Mouse (Mus musculus): ENCODE measurements around the gene Stk35. TPM values are rescaled to one million over a fixed set of nuclear protein-coding genes. Genes with fewer than 3 reads are reported as not detected.

The Stk35 gene
- polyA plus RNA-seq, 1 experiment: 12.9 TPM

DNA sequence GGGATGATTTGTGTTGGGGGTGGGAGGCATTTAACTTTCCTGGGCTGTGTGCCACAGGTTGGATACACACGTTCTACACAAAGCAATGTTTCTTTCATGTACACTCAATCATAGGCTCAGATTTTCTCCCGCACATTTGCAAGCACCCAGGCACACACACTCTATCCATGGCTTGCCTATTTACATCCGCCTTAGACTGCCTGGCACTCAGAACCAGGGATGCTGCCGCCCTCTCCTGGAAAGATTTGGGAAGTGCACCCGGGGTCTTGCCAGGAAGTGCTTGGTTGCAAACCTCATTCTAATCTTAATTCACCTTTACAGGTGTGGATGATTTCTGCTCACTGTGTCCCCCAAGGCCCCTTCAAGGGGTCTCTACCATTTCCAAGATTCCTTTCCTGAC lies 73.2 kb downstream of the Stk35 start:
- no peak overlapping the region for H3K4me3 ChIP-seq (ENCODE audit: insufficient read depth, poor library complexity, severe bottlenecking)
- TF ChIP-seq CTCF (IDR thresholded peaks at IDR 0.05; ENCODE audit: control insufficient read depth, insufficient read depth, insufficient read length) (peak; percentile 64), MAX (IDR thresholded peaks at IDR 0.05) (no peak)
- H3K79me2 ChIP-seq (ENCODE audit: control insufficient read depth, insufficient read depth): no peaks in the 10 kb centered on the region
- H3ac ChIP-seq (ENCODE audit: control insufficient read depth, insufficient read length, low read depth): no peak overlapping the region
- H3K79me3 ChIP-seq (ENCODE audit: low read depth): no peaks in the 10 kb centered on the region
- H3K36me3 ChIP-seq (ENCODE audit: control insufficient read depth, insufficient read depth): no peaks in the 10 kb centered on the region
- peaks cover 5% of the 10 kb centered on the region for H3K27me3 ChIP-seq (ENCODE audit: control insufficient read depth, insufficient read depth, insufficient read length)

- H3K4me3 ChIP-seq (ENCODE audit: insufficient read depth, poor library complexity, severe bottlenecking): no peak overlapping the region
- H3K79me2 ChIP-seq (ENCODE audit: control insufficient read depth, insufficient read depth): no peaks in the 10 kb centered on the region
- H3K79me3 ChIP-seq (ENCODE audit: low read depth): no peaks in the 10 kb centered on the region
- H3K36me3 ChIP-seq (ENCODE audit: control insufficient read depth, insufficient read depth): no peaks in the 10 kb centered on the region
- H3ac ChIP-seq (ENCODE audit: control insufficient read depth, insufficient read length, low read depth): no peak overlapping the region
- TF ChIP-seq MYOD1 (IDR thresholded peaks at IDR 0.05; ENCODE audit: control insufficient read depth, insufficient read length, low read depth): no peak
- no peak for TF ChIP-seq MYOG (IDR thresholded peaks at IDR 0.05; ENCODE audit: control insufficient read depth, extremely low read depth, insufficient read length)
- no peak for TF ChIP-seq CEBPB (IDR thresholded peaks at IDR 0.05; ENCODE audit: low read depth)
- TF ChIP-seq MAX (IDR thresholded peaks at IDR 0.05): no peak
- no peak for TF ChIP-seq FOSL1 (IDR thresholded peaks at IDR 0.05; ENCODE audit: insufficient read depth, low read length, poor library complexity, severe bottlenecking)
- TF ChIP-seq CTCF (IDR thresholded peaks at IDR 0.05; ENCODE audit: control insufficient read depth, insufficient read depth, insufficient read length): no peak
- TF ChIP-seq USF1 (IDR thresholded peaks at IDR 0.05; ENCODE audit: low read depth): no peak
- peaks cover 5% of the 10 kb centered on the region for H3K27me3 ChIP-seq (ENCODE audit: control insufficient read depth, insufficient read depth, insufficient read length)
Observed at GRCm38 (mm10) chr2:129874084-129874483, 73.8 kb downstream of the Stk35 start.

DNA sequence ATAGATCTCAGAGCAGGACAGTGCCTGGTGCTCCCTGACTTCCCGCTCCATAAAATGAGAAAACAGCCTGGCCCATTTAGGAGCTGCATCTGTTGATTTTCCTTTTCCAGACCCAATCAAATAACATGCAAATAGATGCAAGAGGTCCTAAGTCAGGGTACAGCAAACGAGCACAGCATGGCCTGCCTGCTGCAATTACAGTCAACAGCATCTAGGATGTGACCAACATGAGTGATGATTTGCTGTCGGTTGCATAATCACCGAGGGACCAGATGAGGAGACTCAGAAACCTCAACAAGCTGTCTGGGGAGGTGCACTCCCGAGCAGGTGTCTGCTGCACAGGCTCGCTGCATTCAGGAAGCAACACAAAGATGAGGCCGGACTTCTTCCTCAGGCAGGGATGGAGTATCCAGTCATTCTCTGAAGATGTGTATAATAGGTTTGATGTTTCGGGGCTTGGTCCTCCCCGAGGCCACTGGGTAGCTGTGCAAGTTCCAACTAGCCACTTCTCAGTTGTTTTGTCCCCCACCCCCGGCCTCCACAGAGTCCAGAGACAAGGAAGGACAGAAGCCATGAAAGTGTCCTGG lies 74.3 kb downstream of the Stk35 start:
- H3K36me3 ChIP-seq (ENCODE audit: control insufficient read depth, insufficient read depth): no peaks in the 10 kb centered on the region
- H3K27me3 ChIP-seq (ENCODE audit: control insufficient read depth, insufficient read depth, insufficient read length): peaks cover 5% of the 10 kb centered on the region
- no peaks in the 10 kb centered on the region for H3K79me3 ChIP-seq (ENCODE audit: low read depth)
- no peaks in the 10 kb centered on the region for H3K79me2 ChIP-seq (ENCODE audit: control insufficient read depth, insufficient read depth)
- TF ChIP-seq CEBPB (IDR thresholded peaks at IDR 0.05; ENCODE audit: low read depth): no peak
- no peak overlapping the region for H3ac ChIP-seq (ENCODE audit: control insufficient read depth, insufficient read length, low read depth)
- H3K4me3 ChIP-seq (ENCODE audit: insufficient read depth, poor library complexity, severe bottlenecking): no peak overlapping the region

GRCm38 (mm10) chr2:129876935-129877334 lies 76.6 kb downstream of the Stk35 start:
- H3K79me2 ChIP-seq (ENCODE audit: control insufficient read depth, insufficient read depth): no peaks in the 10 kb centered on the region
- H3K36me3 ChIP-seq (ENCODE audit: control insufficient read depth, insufficient read depth): no peaks in the 10 kb centered on the region
- H3K79me3 ChIP-seq (ENCODE audit: low read depth): no peaks in the 10 kb centered on the region
- peaks cover 5% of the 10 kb centered on the region for H3K27me3 ChIP-seq (ENCODE audit: control insufficient read depth, insufficient read depth, insufficient read length)
- H3K4me3 ChIP-seq (ENCODE audit: insufficient read depth, poor library complexity, severe bottlenecking): no peak overlapping the region
- no peak overlapping the region for H3ac ChIP-seq (ENCODE audit: control insufficient read depth, insufficient read length, low read depth)
- no peak for TF ChIP-seq CTCF (IDR thresholded peaks at IDR 0.05; ENCODE audit: control insufficient read depth, insufficient read depth, insufficient read length)
- TF ChIP-seq MAX (IDR thresholded peaks at IDR 0.05): no peak
- no peak for TF ChIP-seq MYOD1 (IDR thresholded peaks at IDR 0.05; ENCODE audit: control insufficient read depth, insufficient read length, low read depth)
- TF ChIP-seq USF1 (IDR thresholded peaks at IDR 0.05; ENCODE audit: low read depth): no peak
- TF ChIP-seq MYOG (IDR thresholded peaks at IDR 0.05; ENCODE audit: control insufficient read depth, extremely low read depth, insufficient read length): no peak
- TF ChIP-seq CEBPB (IDR thresholded peaks at IDR 0.05; ENCODE audit: low read depth): no peak
- TF ChIP-seq FOSL1 (IDR thresholded peaks at IDR 0.05; ENCODE audit: insufficient read depth, low read length, poor library complexity, severe bottlenecking): no peak

DNA sequence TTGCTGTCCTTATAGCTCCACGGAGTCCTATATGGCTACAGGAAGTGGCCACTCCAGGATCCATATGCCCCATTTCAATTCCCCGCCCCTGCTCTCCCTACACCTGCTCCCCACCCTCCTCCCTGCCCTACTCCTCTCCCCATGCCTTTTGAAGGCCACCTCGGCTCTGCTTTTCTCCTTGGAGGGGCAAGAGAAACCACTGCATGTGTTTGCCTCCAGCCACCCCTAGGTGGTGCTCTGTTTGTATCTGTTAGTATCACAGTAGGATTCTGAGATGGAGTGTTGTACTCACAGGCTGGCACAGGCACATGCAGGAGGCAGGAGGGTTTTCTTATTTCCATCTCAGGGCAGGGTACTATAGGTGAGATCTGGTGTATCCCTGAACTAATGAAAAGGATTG lies 79.5 kb downstream of the Stk35 start:
- no peak overlapping the region for H3ac ChIP-seq (ENCODE audit: control insufficient read depth, insufficient read length, low read depth)
- H3K79me2 ChIP-seq (ENCODE audit: control insufficient read depth, insufficient read depth): no peaks in the 10 kb centered on the region
- H3K4me3 ChIP-seq (ENCODE audit: insufficient read depth, poor library complexity, severe bottlenecking): no peak overlapping the region
- H3K79me3 ChIP-seq (ENCODE audit: low read depth): no peaks in the 10 kb centered on the region
- H3K36me3 ChIP-seq (ENCODE audit: control insufficient read depth, insufficient read depth): no peaks in the 10 kb centered on the region
- peaks cover 5% of the 10 kb centered on the region for H3K27me3 ChIP-seq (ENCODE audit: control insufficient read depth, insufficient read depth, insufficient read length)
- TF ChIP-seq USF1 (IDR thresholded peaks at IDR 0.05; ENCODE audit: low read depth): no peak
- peak; percentile 20 for TF ChIP-seq CTCF (IDR thresholded peaks at IDR 0.05; ENCODE audit: control insufficient read depth, insufficient read depth, insufficient read length)

- Histone ChIP-seq H3K27me3 (ENCODE audit: control insufficient read depth, insufficient read depth, insufficient read length) (peaks cover 3% of the 10 kb centered on the region), H3K79me2 (ENCODE audit: control insufficient read depth, insufficient read depth) (no peaks in the 10 kb centered on the region), H3K79me3 (ENCODE audit: low read depth) (no peaks in the 10 kb centered on the region), H3K36me3 (ENCODE audit: control insufficient read depth, insufficient read depth) (no peaks in the 10 kb centered on the region), H3K4me3 (ENCODE audit: insufficient read depth, poor library complexity, severe bottlenecking) (no peak overlapping the region), H3ac (ENCODE audit: control insufficient read depth, insufficient read length, low read depth) (no peak overlapping the region)
- TF ChIP-seq MAX (IDR thresholded peaks at IDR 0.05) (no peak), MYOG (IDR thresholded peaks at IDR 0.05; ENCODE audit: control insufficient read depth, extremely low read depth, insufficient read length) (no peak), USF1 (IDR thresholded peaks at IDR 0.05; ENCODE audit: low read depth) (no peak), CTCF (IDR thresholded peaks at IDR 0.05; ENCODE audit: control insufficient read depth, insufficient read depth, insufficient read length) (no peak), MYOD1 (IDR thresholded peaks at IDR 0.05; ENCODE audit: control insufficient read depth, insufficient read length, low read depth) (no peak), FOSL1 (IDR thresholded peaks at IDR 0.05; ENCODE audit: insufficient read depth, low read length, poor library complexity, severe bottlenecking) (no peak), CEBPB (IDR thresholded peaks at IDR 0.05; ENCODE audit: low read depth) (no peak)
Observed at GRCm38 (mm10) chr2:129880226-129880625, 79.9 kb downstream of the Stk35 start.
